Mouse (Mus musculus) cerebellum, adult (tissue): ENCODE measurements around the gene Cdhr4.
A peak's percentile ranks its signal among the peaks of the same experiment; 100 is the strongest.

Experiments used
- ATAC-seq: cut with Nextera tagmentation; 2 replicates; pipeline ENCODE4 v1.9.2; 2017; ENCODE audit warnings: mild to moderate bottlenecking, moderate library complexity, mixed read lengths; ENCODE audit not compliant: insufficient number of reproducible peaks, low FRiP score, low TSS enrichment

Gene Cdhr4

DNA sequence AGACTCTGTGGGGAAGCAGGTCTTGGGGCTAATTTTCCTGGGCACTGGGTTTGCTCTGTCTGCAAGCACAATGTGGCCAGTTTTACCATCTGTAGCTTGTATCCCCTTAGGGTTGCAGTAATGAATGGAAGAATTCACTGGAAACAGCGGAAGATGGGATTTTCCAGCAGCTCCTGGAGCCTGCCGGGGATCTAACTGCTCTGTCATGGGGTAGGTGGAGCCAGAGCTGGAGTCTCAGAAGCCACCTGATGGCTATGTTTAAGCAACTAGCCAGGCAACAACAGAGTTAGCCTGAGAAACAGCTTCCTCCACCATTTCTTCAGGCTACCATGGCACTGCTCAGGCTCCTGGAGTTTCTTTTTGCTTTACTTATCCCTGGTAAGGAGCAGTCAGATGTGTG lies at the start of gene Cdhr4:
Cdhr4 (plus strand) TSS at position 301 of the 400 bp plus-strand sequence.
- no peak for ATAC-seq

DNA sequence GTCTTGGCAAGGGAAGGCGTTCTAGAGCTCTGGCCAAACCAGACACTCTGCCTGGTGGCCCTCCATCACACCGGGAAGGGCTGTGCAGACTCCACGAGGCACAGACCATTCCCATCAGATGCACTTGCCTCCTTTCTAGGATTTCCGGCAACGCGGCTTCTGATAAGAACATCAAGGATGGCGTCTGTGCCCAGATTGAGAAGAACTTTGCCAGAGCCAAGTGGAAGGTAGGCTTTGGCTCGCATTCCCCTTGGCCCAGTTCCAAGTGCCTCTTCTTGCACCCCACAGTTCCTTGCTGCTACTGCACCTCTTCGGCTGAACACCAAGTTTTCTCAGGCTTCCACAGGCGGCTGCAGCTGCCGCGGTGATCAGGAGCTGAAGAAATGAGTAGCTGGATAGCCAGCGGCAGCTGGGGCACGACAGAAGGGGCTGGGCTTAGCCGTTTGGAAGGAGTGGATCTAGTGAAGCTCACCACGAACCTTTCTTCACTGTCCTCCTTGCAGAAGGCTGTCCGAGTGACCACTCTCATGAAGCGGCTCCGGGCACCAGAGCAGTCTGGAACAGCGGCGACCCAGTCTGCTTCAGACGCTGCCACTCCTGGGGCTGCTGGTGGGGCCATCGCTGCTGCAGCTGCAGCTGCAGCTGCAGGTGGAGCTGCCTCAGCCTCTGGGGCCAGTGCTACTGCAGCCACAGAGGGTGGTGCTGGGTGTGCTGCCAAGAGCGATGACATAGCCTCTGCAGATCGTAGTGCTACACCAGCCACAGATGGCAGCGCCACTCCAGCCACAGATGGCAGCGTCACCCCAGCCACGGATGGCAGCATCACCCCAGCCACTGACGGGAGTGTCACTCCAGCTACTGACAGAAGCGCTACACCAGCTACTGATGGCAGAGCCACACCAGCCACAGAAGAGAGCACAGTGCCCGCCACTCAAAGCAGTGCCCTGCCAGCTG lies 44.8 kb upstream of the Cdhr4 start:
- 0 out of 2 replicates have a peak, but pooled peaks have one; percentile 17 for ATAC-seq

DNA sequence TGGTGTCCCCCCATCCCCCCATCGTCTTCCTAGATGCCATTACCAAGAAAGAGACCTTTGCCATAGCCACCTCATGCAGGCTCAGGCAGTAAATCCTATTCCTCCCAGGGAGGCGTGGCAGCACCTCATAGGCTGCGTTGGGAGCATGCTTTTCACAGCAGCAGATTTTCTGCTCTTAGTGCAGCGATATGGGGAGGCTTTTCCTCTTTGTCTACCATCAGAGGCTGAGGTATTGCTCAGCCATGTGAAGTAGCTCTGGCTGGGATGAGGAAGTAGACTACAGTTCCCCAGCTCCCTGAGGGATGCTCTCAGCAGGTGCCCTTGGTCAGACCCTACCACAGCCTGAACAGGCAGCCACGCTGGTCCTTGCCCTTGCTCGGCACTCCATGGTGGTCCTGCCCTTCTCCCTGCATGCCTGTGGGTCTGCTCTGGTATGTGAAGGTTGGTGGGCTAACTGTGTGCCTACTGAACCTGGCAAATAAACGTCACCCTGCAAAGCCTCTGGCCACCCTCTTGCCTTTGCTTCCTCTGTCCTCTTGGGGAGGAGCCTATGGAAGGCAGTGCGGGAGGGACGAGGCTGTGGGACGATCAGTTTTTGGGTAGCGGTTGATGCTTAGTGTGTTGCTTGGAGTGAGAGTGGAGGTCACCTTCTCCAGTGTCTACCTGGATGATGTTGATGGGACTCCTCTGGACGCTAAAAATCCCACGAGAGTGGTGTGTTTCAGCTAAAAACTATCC lies 42.9 kb upstream of the Cdhr4 start:
- ATAC-seq = no peak

DNA sequence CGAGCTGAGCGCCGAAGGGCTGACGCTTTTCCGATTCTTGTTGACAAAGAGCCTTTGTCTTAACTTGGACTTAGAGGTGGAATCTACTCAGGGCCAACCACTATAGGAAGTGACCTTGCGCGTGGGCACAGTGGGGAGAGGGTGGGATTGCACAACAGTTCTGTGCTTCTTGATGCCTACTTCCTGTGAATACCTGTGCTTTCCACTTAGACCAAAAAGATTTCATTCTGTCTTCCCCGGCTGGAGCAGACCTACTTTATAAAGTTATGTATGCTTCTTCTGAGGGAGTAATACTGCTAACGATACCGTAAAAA lies 42.4 kb upstream of the Cdhr4 start, which contains the start of gene Traip:
Traip (plus strand) TSS at position 215 of the 314 bp plus-strand sequence.
- ATAC-seq = no peak

DNA sequence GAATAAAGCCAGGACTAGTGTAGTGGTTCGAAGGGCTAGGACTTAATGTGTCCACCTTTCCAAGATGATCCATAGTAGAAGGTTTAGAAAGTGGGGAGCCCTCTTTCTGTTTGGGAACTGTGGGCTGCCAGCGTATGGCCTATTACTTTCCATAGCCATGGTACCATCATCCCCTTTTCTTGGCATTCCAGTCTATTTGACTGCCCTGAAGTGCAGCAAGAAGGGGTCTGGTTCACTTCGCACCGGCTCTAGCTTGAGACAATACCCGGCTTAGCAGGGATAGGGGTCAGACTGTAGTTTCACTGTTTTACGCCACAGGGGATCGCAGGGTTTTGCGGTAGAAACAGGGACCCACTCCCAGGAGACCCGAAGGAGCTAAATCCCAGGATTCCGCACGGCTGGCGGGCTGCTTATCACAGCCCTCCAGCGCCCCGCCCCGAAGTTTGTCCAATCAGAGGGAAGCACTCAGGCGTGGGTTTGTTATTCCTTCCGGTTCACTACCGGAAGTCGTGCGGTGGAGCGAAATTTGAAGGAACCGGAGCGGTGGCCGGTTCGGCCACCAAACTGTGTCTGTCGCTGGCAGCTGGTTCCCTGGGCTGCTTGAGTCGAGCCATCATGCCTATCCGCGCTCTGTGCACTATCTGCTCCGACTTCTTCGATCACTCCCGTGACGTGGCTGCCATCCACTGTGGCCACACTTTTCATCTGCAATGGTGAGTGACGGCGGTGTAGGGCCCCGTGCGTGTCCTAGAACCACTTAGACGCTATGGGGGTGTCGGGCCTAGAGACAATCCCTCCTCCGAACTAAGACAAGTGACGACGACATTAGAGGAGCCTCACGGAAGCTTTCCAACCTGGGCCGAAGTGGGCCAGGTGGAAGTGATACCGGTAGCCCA lies 41.6 kb upstream of the Cdhr4 start:
- ATAC-seq = peak; percentile 85

DNA sequence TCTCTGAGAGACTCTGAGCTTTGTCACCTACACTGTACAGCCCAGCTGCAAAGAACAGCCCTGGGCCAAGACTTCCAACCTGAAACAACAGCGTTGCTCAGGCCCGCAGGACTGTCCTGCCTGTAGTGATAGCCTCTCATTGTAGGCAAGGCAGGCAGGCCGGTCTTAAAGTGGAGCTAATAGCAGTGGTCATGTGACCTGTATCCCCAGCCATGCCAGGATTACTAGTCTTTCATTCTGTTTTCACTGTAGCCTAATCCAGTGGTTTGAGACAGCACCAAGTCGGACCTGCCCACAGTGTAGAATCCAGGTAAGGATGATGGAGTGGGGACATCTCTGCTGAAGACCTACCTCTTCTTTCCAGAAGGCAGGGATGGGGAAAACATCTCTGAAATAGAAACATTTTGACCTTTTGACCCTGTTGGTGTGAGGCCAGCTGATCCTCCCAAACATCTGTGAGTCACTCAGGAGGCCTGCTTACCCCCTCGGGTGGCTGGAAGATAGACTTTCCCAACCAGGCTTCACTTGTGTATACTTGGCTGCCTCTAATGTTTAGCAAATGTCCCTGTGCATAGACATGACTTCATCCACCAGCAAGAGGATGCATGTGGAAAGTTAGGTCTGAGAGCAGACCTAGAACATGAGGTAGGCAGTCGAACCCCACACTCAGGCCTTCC lies 36.5 kb upstream of the Cdhr4 start:
- ATAC-seq = no peak

DNA sequence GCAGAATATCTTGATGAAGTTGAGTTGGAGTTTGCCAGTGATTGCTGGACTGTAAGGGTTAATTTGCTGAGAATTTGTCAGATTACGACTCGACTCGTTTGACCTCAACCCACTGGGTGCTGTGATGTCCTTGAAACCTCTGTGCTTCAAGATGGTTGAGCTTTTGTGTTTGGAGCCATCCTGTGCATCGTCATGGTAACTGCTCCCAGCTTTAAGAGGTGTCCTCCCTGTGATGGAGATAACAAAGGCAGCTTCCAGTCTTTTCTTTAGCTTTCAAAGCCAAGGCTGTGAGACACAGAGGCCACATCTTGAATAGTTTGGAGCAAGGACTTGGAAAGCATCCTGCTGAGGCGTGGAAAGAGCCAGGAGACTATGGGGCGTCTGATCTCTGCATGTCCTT lies 35.2 kb upstream of the Cdhr4 start:
- no peak for ATAC-seq

DNA sequence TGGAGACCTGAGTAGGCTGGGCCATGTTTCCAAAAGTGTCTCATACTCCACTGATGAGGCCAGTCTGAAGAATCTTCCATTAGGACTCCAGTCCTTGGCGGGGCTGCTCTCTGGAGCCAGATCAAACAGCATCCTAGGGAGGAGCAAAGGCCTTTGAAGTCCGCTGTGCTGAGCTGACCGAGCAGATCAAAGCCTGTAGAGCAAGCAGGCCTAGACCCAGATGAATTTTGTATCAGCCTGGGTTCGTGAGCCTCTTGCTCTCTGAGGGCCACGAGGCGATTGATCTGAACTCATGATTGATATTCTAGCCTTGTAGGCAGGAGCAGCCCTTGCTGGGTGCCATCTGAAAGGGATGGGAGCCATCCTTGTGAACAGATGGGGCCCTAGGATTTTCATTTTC lies 32.4 kb upstream of the Cdhr4 start:
- ATAC-seq = no peak

DNA sequence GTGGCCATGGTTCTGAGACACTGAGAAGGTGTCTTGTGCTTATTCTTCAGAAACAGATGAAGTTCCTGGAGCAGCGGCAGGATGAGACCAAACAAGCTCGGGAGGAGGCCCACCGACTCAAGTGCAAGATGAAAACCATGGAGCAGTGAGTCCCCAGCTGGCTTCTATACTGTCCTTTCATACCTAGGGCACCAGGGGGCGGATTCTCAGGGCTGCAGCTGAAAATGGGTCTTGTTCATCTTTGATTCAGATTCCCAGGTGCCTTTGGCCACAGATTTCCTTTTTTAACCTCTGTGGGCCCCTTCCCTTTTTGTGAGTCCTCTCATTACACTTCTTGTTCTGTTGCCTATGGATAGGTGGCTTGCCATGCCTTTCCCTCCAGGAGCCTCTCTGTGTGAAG lies 31.4 kb upstream of the Cdhr4 start:
- no peak for ATAC-seq

DNA sequence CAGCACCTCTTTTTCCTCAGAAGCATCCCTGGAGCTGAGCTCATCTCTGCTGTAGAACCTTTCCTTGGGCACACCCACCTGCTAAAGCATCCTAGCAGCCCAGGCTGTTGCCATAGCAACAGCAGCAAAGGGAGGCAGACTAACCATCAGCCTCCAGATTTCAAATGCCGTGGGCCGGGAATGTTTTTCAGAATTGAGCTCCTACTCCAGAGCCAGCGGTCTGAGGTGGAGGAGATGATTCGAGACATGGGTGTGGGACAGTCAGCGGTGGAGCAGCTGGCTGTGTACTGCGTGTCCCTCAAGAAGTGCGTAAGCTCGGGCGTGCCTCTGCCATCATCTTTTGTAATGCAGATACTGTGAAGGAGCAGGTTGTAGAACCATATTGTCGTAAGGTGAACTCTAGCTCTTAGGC lies 30.9 kb upstream of the Cdhr4 start:
- no peak for ATAC-seq

DNA sequence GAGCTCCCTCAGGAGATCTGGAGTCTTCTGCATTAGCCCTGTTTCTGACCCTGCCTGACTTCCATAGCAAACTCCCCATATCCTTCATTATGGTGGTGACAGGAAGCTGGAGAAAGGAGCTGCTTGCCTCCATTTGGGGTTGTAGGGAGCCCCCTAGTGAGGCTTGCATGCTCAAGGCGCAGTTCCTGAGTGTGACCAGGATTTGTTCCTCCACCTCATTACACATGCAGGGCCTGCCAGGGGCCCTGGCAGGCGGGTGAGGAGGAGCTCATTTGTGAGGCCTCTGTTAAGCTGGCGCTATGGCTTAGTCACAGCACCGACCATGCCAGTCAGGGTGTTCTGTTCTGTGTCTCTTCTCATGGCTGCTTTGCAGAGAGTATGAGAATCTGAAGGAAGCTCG lies 30.4 kb upstream of the Cdhr4 start:
- no peak for ATAC-seq

DNA sequence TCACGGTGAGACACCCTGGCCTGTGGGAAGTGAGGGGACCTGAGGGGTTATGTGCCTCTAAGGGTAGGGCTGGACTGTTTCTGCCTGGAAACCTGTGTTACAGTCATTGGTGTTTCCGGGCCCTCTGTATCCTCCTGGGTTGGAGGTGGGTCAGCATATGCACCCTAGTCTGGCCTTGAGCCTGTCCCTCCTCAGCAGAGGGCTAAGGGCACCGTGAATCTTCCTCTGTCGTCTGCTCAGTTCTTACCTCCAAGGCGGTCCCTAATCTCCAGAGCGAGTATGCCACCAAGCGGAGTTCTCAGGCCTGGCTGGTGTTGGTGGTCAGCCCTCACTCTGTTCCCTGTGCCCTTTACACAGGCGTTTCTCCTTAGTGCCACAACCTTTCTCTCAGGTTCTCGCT lies 29.4 kb upstream of the Cdhr4 start:
- ATAC-seq = no peak

DNA sequence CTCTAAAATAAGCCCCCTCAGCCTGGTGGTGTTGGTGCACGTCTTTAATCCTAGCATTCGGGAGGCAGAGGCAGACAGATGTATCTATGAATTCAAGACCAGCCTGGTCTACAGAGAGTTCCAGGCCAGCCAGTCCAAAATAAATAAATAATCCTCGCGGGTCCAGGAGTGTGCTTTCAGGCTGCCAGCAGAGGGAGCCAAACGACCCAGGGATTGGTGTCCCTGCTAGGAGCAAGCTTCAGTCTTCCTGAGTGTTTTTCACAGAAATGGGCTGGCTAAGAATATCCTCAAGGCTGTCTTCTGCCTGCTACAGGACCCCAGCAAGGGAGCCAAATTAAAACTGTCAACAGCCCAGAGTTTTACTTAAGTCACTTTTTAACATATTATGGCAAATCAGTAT lies 28.6 kb upstream of the Cdhr4 start:
- ATAC-seq = 0 out of 2 replicates have a peak, but pooled peaks have one; percentile 58

DNA sequence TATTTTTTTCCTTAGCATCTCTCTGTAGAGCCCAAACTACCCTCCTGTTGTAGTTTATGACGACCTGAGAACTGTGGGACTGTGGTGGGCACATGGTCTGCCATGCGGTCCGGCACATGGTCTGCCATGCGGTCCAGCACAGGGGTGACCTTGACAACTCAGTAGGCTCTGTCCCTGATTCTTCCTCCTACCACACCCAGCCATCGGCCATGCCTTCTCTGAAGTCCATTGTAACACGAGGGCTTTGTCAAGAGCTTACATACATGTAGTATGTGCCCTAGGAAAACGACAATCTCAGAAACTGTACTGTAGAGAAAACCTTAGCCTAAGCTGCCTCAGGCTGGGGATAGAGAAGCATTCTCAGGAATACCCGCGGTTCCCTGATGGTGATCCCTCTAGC lies 27.6 kb upstream of the Cdhr4 start:
- ATAC-seq = no peak

DNA sequence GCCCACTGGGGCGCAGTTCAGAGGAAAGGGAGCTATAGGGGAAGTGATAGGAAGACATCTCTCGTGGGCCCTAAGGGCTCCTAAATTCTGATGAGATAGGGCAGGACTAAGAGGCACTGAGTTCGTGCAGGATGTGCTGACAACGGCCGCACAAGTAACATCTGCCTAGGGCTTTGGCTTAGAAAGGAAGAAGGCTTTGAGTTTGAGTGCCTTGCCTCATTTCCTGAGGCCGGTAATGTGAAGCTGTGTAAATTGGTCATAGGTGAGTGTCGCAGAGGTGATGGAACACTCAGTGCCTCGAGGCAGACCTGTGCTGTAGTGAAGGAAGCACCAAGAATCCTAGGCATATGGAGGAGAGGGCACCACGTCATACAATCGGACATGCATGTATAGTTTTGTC lies 25.6 kb upstream of the Cdhr4 start:
- ATAC-seq = no peak

DNA sequence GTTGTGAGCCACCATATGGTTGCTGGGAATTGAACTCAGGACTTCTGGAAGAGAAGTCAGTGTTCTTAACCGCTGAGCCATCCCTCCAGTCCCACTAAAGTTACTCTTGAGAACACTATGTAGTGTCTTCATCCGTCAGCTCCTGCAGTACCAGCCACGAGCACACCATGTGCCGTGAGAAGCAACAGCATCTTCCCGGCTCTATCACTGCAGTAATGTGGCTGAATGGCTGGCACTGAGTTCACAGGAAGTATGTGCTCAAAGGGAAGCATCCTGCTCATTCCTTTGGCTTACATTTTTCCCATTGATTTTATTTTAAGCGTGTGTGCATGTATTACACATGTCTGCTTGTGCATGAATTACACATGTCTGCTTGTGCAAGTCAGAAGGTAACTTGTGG lies 24.9 kb upstream of the Cdhr4 start:
- ATAC-seq = no peak

DNA sequence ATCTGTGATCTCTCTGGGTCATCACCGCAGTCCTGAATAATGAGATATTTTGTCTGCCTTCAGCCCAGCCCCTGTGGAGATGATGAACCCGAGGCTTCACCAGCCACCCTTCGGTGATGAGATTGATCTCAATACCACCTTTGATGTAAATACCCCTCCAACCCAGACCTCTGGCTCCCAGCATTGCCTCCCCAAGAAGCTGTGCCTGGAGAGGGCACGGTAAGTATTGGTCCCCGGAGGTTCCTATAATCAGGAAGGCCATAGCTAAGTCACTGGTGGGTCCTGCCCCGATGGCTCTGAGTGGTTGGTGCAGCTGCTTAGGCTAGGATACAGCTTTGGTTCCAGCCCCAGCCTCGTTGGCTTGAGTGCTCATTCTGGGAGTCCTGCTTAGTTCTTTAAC lies 23.8 kb upstream of the Cdhr4 start:
- no peak for ATAC-seq

DNA sequence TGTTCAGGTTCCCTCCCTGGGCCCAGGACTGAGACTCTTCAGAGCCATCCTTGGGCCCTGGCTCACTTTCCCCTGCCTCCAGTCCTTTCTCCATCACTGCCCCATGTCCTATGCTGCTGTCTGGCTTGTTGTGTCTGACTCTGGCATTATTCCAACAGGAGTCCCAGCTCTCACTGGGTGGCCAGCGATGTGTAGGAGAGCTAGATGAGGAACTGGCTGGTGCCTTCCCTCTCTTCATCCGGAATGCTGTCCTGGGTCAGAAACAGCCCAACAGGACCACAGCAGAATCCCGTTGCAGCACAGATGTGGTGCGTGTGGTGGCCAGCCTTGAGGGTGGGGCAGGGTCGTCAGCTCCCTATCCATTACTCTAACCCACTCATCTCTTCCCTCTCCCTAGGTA lies 22.0 kb upstream of the Cdhr4 start:
- ATAC-seq = no peak

DNA sequence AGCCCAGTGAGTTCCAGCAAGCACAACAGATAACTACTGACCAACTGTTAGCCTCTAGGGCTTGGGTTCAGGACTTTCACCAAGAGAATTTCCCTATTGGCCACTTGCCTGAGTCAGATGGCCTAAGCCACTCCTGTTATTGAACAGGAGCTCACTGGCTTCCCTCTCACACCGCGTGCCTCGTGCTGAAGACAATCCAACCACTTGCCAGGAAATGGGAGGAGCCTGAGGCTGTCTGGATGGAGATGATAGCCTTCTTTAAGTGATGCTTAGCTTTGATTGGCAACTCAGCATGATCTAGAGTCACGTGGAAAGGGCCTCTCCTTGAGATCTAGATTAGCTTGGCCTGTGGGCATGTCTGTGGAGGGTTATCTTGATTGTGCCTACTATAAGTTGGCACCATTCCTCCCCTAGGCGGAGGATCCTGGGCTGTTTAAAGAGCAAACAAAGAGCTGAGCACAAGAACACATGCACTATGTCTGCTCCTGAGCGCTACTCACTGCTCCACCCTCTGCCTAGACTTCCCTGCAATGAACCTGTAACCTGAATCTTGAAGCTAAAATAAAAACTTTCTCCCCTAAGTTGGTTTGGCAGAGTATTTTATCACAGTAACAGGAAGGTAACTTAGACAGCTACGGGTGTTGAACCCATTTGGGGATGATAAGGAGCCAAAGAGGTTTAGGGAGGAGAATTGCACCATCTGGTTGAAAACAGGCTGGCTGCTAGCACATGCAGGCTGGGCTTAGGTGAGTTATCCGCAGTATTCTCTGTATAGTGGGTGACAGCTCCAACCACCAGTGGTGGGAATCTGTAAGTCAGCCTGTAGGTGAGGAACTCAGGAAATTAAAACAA lies 20.4 kb upstream of the Cdhr4 start:
- ATAC-seq = no peak
